Mouse (Mus musculus) heart, postnatal 0 days (tissue): ENCODE measurements at regions not wholly inside any gene's neighbourhood (a gene's known extent, or its start where the extent isn't known, plus 50 kb on each side); places are given as distances from the start of the nearest gene placed in this dataset.

ENCODE experiments used
- CTCF ChIP-seq: IDR thresholded peaks from 2 replicates; pipeline ENCODE4 v1.5.1; 2016; ENCODE audit warnings: antibody characterized with exemption, control low read depth, low read depth
- EP300 ChIP-seq: IDR thresholded peaks from 2 replicates; pipeline ENCODE4 v1.6.1; 2016; ENCODE audit warnings: antibody characterized with exemption, low read depth

DNA sequence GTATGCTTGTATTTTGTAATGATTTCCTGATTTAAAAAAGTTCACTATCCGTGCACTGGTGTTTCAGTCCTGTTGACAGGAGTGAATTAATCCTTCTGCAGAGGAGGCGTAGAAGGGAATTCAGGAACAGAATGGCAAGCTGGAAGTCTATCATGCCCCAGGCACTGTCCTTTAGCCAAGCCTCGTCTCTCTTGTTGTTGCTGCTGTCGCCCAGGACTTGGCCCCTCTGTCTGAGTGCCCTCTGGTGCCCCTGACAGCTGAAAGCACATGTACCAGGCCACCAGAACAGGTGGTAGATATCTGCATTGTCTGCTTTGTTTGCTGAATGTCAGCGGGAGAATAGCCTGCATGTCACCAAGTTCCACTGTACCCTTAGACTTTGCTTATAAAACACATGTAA lies 370.2 kb upstream of the Ghitm start:
- no peak for TF ChIP-seq CTCF
- TF ChIP-seq EP300 = no peak
